In genomic region chr2:94054813-94055212, GRCm38 (mm10) we compare ENCODE assay signal across 8 mouse cellular contexts. TPM values are rescaled to one million over a fixed set of nuclear protein-coding genes. Genes with fewer than 3 reads are reported as not detected.
DNase-seq lines count a peak whose midpoint lies in the region; ATAC-seq and TF ChIP-seq lines count a peak whose summit lies in the region.
"Had no signal": no experiment of that assay in that cellular context is flagged by ENCODE, and none has a peak within 500 bp of the region (broad histone marks: within the 10 kb centered on the region; RNA-seq: fewer than 3 reads in every experiment).

No protein-coding gene starts in this region.

- no peak overlapping the region for H3K4me3 ChIP-seq in MEL (ENCODE audit: control insufficient read depth in 1 of 2, insufficient read depth in 1 of 2, low read depth in 2 of 2, low read length in 2 of 2)
- no peak overlapping the region for H3K4me3 ChIP-seq in forebrain, postnatal 0 days (ENCODE audit: low read depth, low read length)
- H3K4me3 ChIP-seq: lung, embryonic 15.5 days had no signal

- no peak overlapping the region for H3K4me2 ChIP-seq in forebrain, postnatal 0 days (ENCODE audit: low read depth)
- H3K4me2 ChIP-seq: lung, embryonic 15.5 days had no signal

- peak; percentile 43 for DNase-seq in layer of hippocampus, adult 9-10 months (ENCODE audit: low spot score)
- no peak for DNase-seq in layer of hippocampus, postnatal 36 days
- DNase-seq in MEL (ENCODE audit: low read depth, low spot score), result peak; percentile 71
- DNase-seq in c-Kit-positive CD71-positive TER-119-negative erythroid progenitor cells, embryonic 14.5 days (ENCODE audit: low read depth), result peak; percentile 34
- DNase-seq in forebrain, postnatal 0 days, result peak; percentile 72
- DNase-seq in lung, postnatal 14 days, result peak; percentile 49
- DNase-seq in testis, postnatal 10 days (ENCODE audit: low spot score), result no peak

- TF ChIP-seq POLR2A in MEL (IDR thresholded peaks at IDR 0.05; ENCODE audit: control insufficient read depth in 1 of 2, insufficient read depth in 1 of 2, low read depth in 1 of 2, low read length in 2 of 2, poor library complexity in 1 of 2), result no peak

- H3K36me3 ChIP-seq in MEL (ENCODE audit: control insufficient read depth in 1 of 2, insufficient read depth in 2 of 2, low read length in 2 of 2), result no peaks in the 10 kb centered on the region; a peak in 1 of 4 replicates
- H3K36me3 ChIP-seq in forebrain, postnatal 0 days (ENCODE audit: insufficient read depth), result no peaks in the 10 kb centered on the region
- H3K36me3 ChIP-seq: lung, embryonic 15.5 days had no signal

- no peaks in the 10 kb centered on the region for H3K9me3 ChIP-seq in MEL (replicated peaks; ENCODE audit: insufficient read depth, low read length)
- no peaks in the 10 kb centered on the region for H3K9me3 ChIP-seq in forebrain, postnatal 0 days (ENCODE audit: low read length)
- H3K9me3 ChIP-seq: lung, embryonic 15.5 days had no signal

- TF ChIP-seq RAD21 in MEL (IDR thresholded peaks at IDR 0.05; ENCODE audit: low read depth, low read length), result peak; percentile 65

- peak; percentile 43 to 74 (median 48) for TF ChIP-seq CTCF in MEL (IDR thresholded peaks at IDR 0.05 in 2 of 3, conservative IDR thresholded peaks at IDR 0.05 in 1 of 3; ENCODE audit: control insufficient read depth in 1 of 3, insufficient read depth in 1 of 3, low read depth in 2 of 3, low read length in 3 of 3, poor library complexity in 1 of 3, severe bottlenecking in 1 of 3)
- TF ChIP-seq CTCF in forebrain, postnatal 0 days (IDR thresholded peaks at IDR 0.05; ENCODE audit: low read depth), result peak; percentile 87

- no peaks in the 10 kb centered on the region for H3K4me1 ChIP-seq in MEL (ENCODE audit: control insufficient read depth in 1 of 2, insufficient read depth in 2 of 2, low read length in 2 of 2)
- H3K4me1 ChIP-seq in forebrain, postnatal 0 days (ENCODE audit: insufficient read depth), result no peaks in the 10 kb centered on the region
- H3K4me1 ChIP-seq: lung, embryonic 15.5 days had no signal

- no peak overlapping the region for H3K27ac ChIP-seq in MEL (ENCODE audit: control insufficient read depth, low read depth, low read length)
- H3K27ac ChIP-seq in forebrain, postnatal 0 days (ENCODE audit: low read depth, low read length), result no peak overlapping the region
- H3K27ac ChIP-seq: lung, embryonic 15.5 days had no signal

- H3K27me3 ChIP-seq in MEL (ENCODE audit: control insufficient read depth in 1 of 2, insufficient read depth in 2 of 2, low read length in 2 of 2), result no peaks in the 10 kb centered on the region
- H3K27me3 ChIP-seq in forebrain, postnatal 0 days (ENCODE audit: insufficient read depth, low read length), result no peaks in the 10 kb centered on the region
- H3K27me3 ChIP-seq: lung, embryonic 15.5 days had no signal

- H3K79me2 ChIP-seq in MEL (ENCODE audit: control insufficient read depth, insufficient read depth, low read length, poor library complexity), result no peaks in the 10 kb centered on the region

- TF ChIP-seq EP300 in MEL (IDR thresholded peaks at IDR 0.05; ENCODE audit: low read depth in 1 of 2, low read length in 2 of 2), result no peak

- peak; percentile 96 for ATAC-seq in forebrain, postnatal 0 days

- no peak overlapping the region for H3K9ac ChIP-seq in MEL (ENCODE audit: control insufficient read depth, low read depth, low read length, poor library complexity, severe bottlenecking)
- H3K9ac ChIP-seq in forebrain, postnatal 0 days, result no peak overlapping the region
- H3K9ac ChIP-seq: lung, embryonic 15.5 days had no signal

TF ChIP-seq in MEL, 35 proteins besides CTCF, POLR2A, EP300 and RAD21:
- TF ChIP-seq ETS1 (IDR thresholded peaks at IDR 0.05; ENCODE audit: low read depth, low read length), result no peak
- no peak for TF ChIP-seq MEF2A (IDR thresholded peaks at IDR 0.05; ENCODE audit: extremely low read depth, insufficient replicate concordance, low read depth, low read length, poor library complexity, severe bottlenecking)
- TF ChIP-seq USF1 (IDR thresholded peaks at IDR 0.05; ENCODE audit: low read depth, low read length), result no peak
- no peak for TF ChIP-seq BHLHE40 (IDR thresholded peaks at IDR 0.05; ENCODE audit: borderline replicate concordance, low read depth, low read length)
- TF ChIP-seq ZC3H11A (IDR thresholded peaks at IDR 0.05; ENCODE audit: low read depth, low read length), result peak; percentile 29; the same call in 1 of the 2 replicates
- TF ChIP-seq GABPA (IDR thresholded peaks at IDR 0.05; ENCODE audit: low read depth, low read length), result no peak
- no peak for TF ChIP-seq MAFK (IDR thresholded peaks at IDR 0.05; ENCODE audit: borderline replicate concordance, low read depth, low read length)
- TF ChIP-seq CHD1 (IDR thresholded peaks at IDR 0.05; ENCODE audit: low read depth, low read length), result no peak
- no peak for TF ChIP-seq MXI1 (IDR thresholded peaks at IDR 0.05; ENCODE audit: low read depth, low read length)
- TF ChIP-seq TBP (IDR thresholded peaks at IDR 0.05; ENCODE audit: low read depth, low read length), result no peak
- peak; percentile 48 for TF ChIP-seq SMC3 (IDR thresholded peaks at IDR 0.05; ENCODE audit: low read depth, low read length)
- TF ChIP-seq TCF12 (IDR thresholded peaks at IDR 0.05; ENCODE audit: low read depth, low read length), result no peak
- TF ChIP-seq HCFC1 (IDR thresholded peaks at IDR 0.05; ENCODE audit: low read depth, low read length), result no peak
- no peak for TF ChIP-seq ZMIZ1 (IDR thresholded peaks at IDR 0.05; ENCODE audit: low read depth, low read length)
- no peak for TF ChIP-seq MAZ (IDR thresholded peaks at IDR 0.05; ENCODE audit: low read depth, low read length)
- no peak for TF ChIP-seq SIN3A (IDR thresholded peaks at IDR 0.05; ENCODE audit: low read length)

RNA-seq across cellular contexts. Expression of gene Alkbh3, which starts 44.2 kb away (rescaled TPM):
- total RNA-seq in layer of hippocampus, postnatal 36 days (2021), result 10 to 100 TPM; 21.5 to 29.7 TPM
- total RNA-seq in MEL (2012; rRNA removed), result not detected in 2 replicates
- polyA plus RNA-seq in MEL (2012; ENCODE audit: insufficient read depth in 1 of 2, insufficient read length in 2 of 2, low read depth in 1 of 2, low replicate concordance in 2 of 2, missing spikeins in 1 of 2), result not detected
- total RNA-seq in forebrain, postnatal 0 days (2014; rRNA removed), result 36.2 and 53.1 TPM in 2 replicates
- polyA plus RNA-seq in forebrain, postnatal 0 days (2015; fragmentation: Nextera tagmentation; extraction: Ambion mirVana), result 46.9 and 47.3 TPM in 2 replicates

RNA-seq across cellular contexts. Expression of gene Gm27027, which starts 58.7 kb away (rescaled TPM):
- not detected for total RNA-seq in layer of hippocampus, postnatal 36 days (2021)
- not detected in 2 replicates for total RNA-seq in MEL (2012; rRNA removed)
- not detected for polyA plus RNA-seq in MEL (2012; ENCODE audit: insufficient read depth in 1 of 2, insufficient read length in 2 of 2, low read depth in 1 of 2, low replicate concordance in 2 of 2, missing spikeins in 1 of 2)
- not detected in 2 replicates for total RNA-seq in forebrain, postnatal 0 days (2014; rRNA removed)
- not detected in 2 replicates for polyA plus RNA-seq in forebrain, postnatal 0 days (2015; fragmentation: Nextera tagmentation; extraction: Ambion mirVana)
- polyA plus RNA-seq: lung, embryonic 15.5 days had no signal

Comparison
In these comparisons a context has a peak if more than half of its experiments do, and no peak if none do; other contexts are left out.
1. DNase-seq: peak in layer of hippocampus, adult 9-10 months (single experiment), MEL (single experiment), c-Kit-positive CD71-positive TER-119-negative erythroid progenitor cells, embryonic 14.5 days (single experiment), forebrain, postnatal 0 days (single experiment) and lung, postnatal 14 days (single experiment); none in layer of hippocampus, postnatal 36 days (0 of 2) and testis, postnatal 10 days (single experiment).
2. RNA of gene Alkbh3, which starts 44.2 kb away (total RNA-seq): 36.2 to 53.1 TPM in forebrain, postnatal 0 days and 21.5 to 29.7 TPM in layer of hippocampus, postnatal 36 days; not detected in MEL; every median in the first group is over 10 times any median in the second.